Mouse (Mus musculus): Measurements from ENCODE around the gene Rtf1. TPM values are rescaled to one million over a fixed set of nuclear protein-coding genes. Genes with fewer than 3 reads are reported as not detected.
"Not testable (repeated sequence)": the region's sequence is repeated elsewhere in the genome, so short reads cannot be mapped to it uniquely, and the experiment has no call there.

Rtf1 gene
- 30.3 and 36.8 TPM in 2 replicates for polyA plus RNA-seq (2015; fragmentation: Nextera tagmentation; extraction: Ambion mirVana)

DNA sequence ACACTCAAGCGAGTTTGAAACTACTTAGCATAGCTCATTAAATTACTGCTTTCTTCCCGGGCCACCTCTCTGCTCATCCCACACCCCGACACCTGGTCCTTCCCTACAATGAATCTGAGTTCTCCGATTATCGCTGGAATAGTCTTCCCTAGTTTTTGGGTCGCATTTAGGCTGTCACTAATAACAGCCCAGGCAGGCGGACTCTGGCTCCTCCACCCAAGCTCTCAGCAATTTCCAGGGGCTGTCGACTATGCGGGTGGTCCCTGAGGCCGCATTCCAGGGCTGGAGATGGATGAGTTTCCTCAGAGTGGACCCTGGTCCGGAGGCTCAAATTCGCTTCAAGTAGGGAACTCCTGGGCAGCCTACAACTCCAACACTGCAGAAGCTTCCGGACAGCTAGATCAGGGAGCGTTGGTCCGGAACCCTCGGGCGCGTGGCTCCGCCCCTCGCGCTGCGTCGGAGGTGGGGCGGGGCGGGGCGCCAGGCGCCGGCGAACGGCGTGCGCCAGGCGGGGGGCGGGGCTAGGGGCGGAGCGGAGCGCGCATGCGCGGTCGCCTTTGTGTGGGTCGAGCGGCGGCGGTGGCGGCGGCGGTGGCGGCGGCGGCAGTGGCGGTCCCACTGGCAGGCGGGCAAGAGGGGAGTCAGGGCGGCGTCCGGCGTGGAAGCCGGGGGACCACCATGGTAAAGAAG is at the start of gene Rtf1:
Gene Rtf1 (plus strand): TSS at position 544 of the 690 bp plus-strand sequence.
- peak within 1 kb of the TSS; percentile 78 for H3K4me2 ChIP-seq (ENCODE audit: low read depth, low read length)
- peak; percentile 98 for ATAC-seq (ENCODE audit: insufficient read depth, low FRiP score)
- WGBS, result under 1% methylated on average over 47 of the region's 58 CpGs

GRCm38 (mm10) chr2:119636781-119637180 is 38.1 kb upstream of the Rtf1 start:
- no peaks in the 10 kb centered on the region for H3K9me3 ChIP-seq (replicated peaks; ENCODE audit: control insufficient read depth, low read length)
- H3K4me3 ChIP-seq (replicated peaks; ENCODE audit: low read length), result no peak overlapping the region
- no peak overlapping the region for H3K9ac ChIP-seq (ENCODE audit: low read length)
- H3K27me3 ChIP-seq (ENCODE audit: control insufficient read depth, insufficient read depth, low read length), result no peaks in the 10 kb centered on the region
- 91% methylated on average over 1 of the region's 1 CpGs for WGBS
- peaks cover 32% of the 10 kb centered on the region for H3K36me3 ChIP-seq (ENCODE audit: control insufficient read depth, insufficient read depth, low read length)
- H3K27ac ChIP-seq (ENCODE audit: low read length), result no peak overlapping the region
- H3K4me1 ChIP-seq (ENCODE audit: control insufficient read depth, insufficient read depth, low read length), result no peaks in the 10 kb centered on the region
- no peak overlapping the region for H3K4me2 ChIP-seq (ENCODE audit: low read depth, low read length)
- ATAC-seq (ENCODE audit: insufficient read depth, low FRiP score), result no peak

More for the DNA sequence above, at the start of gene Rtf1:
- Histone ChIP-seq H3K9me3 (replicated peaks; ENCODE audit: control insufficient read depth, low read length) (no peaks in the 10 kb centered on the region), H3K4me1 (ENCODE audit: control insufficient read depth, insufficient read depth, low read length) (peaks cover 8% of the 10 kb centered on the region), H3K27me3 (ENCODE audit: control insufficient read depth, insufficient read depth, low read length) (no peaks in the 10 kb centered on the region), H3K27ac (ENCODE audit: low read length) (peak within 1 kb of the TSS; percentile 92), H3K9ac (ENCODE audit: low read length) (peak within 1 kb of the TSS; percentile 98), H3K36me3 (ENCODE audit: control insufficient read depth, insufficient read depth, low read length) (no peaks in the 10 kb centered on the region), H3K4me3 (replicated peaks; ENCODE audit: low read length) (peak within 1 kb of the TSS; percentile 100)

DNA sequence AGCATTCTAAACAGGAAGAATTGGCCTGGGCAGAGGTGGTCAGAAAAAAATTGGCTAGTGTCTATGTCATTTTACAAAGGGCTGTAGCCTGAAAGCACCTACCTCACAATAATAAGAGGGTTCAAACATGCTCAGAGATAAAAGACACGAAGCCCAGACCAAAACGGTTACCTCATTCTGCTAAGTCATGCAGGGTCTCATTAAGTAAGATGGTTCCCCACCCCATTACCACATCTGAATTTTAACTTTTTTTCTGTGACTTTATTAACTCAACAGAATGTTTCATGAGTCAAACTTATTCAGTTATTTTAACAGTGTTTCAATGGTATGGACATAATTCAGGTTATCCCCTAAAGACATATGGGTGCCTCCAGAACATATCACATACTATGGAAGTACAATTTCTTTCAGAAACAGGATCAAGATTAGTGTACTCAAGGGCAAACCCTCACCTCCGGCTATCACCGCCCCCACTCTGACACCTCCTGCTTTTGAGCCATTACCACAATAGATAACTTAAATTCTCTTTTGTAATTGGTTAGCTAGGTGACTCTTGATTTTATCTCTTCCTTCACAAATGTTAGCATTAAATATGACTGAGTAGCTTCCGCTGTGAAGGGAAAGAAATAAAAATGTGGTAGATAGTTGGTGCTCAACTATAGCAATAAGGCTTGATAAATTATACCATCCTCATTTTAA is 33.5 kb upstream of the Rtf1 start:
- no peaks in the 10 kb centered on the region for H3K4me1 ChIP-seq (ENCODE audit: control insufficient read depth, insufficient read depth, low read length)
- H3K36me3 ChIP-seq (ENCODE audit: control insufficient read depth, insufficient read depth, low read length), result peaks cover 27% of the 10 kb centered on the region
- 94% methylated on average over 5 of the region's 5 CpGs for WGBS
- no peaks in the 10 kb centered on the region for H3K9me3 ChIP-seq (replicated peaks; ENCODE audit: control insufficient read depth, low read length)
- H3K27ac ChIP-seq (ENCODE audit: low read length), result no peak overlapping the region
- no peak for ATAC-seq (ENCODE audit: insufficient read depth, low FRiP score)
- no peak overlapping the region for H3K4me3 ChIP-seq (replicated peaks; ENCODE audit: low read length)
- H3K4me2 ChIP-seq (ENCODE audit: low read depth, low read length), result no peak overlapping the region
- H3K9ac ChIP-seq (ENCODE audit: low read length), result no peak overlapping the region
- H3K27me3 ChIP-seq (ENCODE audit: control insufficient read depth, insufficient read depth, low read length), result no peaks in the 10 kb centered on the region

- H3K9ac ChIP-seq (ENCODE audit: low read length), result no peak overlapping the region
- no peak overlapping the region for H3K27ac ChIP-seq (ENCODE audit: low read length)
- no peak overlapping the region for H3K4me3 ChIP-seq (replicated peaks; ENCODE audit: low read length)
- no peaks in the 10 kb centered on the region for H3K27me3 ChIP-seq (ENCODE audit: control insufficient read depth, insufficient read depth, low read length)
- H3K4me2 ChIP-seq (ENCODE audit: low read depth, low read length), result no peak overlapping the region
- H3K4me1 ChIP-seq (ENCODE audit: control insufficient read depth, insufficient read depth, low read length), result no peaks in the 10 kb centered on the region
- ATAC-seq (ENCODE audit: insufficient read depth, low FRiP score), result no peak
- 86% methylated on average over 5 of the region's 5 CpGs for WGBS
- H3K9me3 ChIP-seq (replicated peaks; ENCODE audit: control insufficient read depth, low read length), result no peaks in the 10 kb centered on the region
- peaks cover 28% of the 10 kb centered on the region for H3K36me3 ChIP-seq (ENCODE audit: control insufficient read depth, insufficient read depth, low read length)
Observed at GRCm38 (mm10) chr2:119644254-119644653, 30.6 kb upstream of the Rtf1 start.

DNA sequence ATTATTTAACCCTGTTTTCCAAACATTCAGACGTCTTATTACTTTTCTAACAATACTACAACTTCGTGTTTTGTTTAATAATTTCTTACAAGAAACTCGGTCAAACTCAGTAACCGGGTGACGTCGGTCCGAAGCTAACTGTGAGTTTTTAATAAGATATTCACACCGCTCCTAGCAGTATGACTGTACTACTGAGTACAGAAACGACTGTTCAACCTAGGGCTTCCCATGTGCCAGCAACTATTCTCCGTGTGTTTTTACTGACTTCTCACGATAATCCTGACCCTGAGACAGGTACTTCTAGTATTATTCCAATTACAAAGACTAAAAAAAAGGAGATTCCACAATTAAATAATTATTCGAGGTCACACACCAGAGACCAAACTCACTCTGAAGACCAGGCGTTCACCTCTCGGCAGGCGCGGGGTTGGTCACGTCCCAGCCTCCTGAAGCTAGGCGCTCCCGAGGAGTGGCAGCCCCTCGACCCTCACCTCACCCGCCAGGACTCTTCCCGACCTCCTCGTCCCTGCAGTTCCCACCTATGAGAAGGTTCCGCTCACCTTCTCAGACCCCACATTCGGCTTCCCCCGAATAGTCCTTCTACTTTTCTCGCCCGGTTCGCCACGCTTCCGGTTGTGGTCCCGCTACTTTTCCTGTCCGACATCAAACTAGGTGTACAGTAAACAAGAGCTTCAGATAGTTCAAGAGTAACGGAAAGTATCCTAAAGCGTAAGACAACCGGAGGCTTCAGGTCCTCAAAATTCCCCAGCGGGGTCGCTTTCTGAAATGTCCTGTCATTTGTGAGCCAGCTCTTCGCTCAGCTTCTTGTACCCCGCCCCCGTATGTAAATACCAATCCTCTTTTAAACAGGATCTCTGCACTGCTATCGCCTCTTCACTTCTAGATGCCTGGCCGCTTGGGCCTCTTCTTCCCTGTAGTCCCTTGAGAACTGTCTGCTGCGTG is 12.4 kb upstream of the Rtf1 start, which contains the start of gene Ndufaf1:
Gene Ndufaf1 (minus strand): TSS at position 608 of the 963 bp plus-strand sequence.
- peak; percentile 72; the same call in 1 of the 2 replicates for ATAC-seq (ENCODE audit: insufficient read depth, low FRiP score)
- peak within 1 kb of the TSS; percentile 97 for H3K9ac ChIP-seq (ENCODE audit: low read length)
- WGBS, result 1% methylated on average over 44 of the region's 44 CpGs
- 0 out of 2 replicates have a peak, but pooled peaks cover 2% of the 10 kb centered on the region for H3K4me1 ChIP-seq (ENCODE audit: control insufficient read depth, insufficient read depth, low read length)
- peak within 1 kb of the TSS; percentile 87 for H3K4me2 ChIP-seq (ENCODE audit: low read depth, low read length)
- H3K27ac ChIP-seq (ENCODE audit: low read length), result no peak within 1 kb of the TSS; the same call in 1 of the 2 replicates
- H3K9me3 ChIP-seq (replicated peaks; ENCODE audit: control insufficient read depth, low read length), result no peaks in the 10 kb centered on the region
- no peaks in the 10 kb centered on the region for H3K27me3 ChIP-seq (ENCODE audit: control insufficient read depth, insufficient read depth, low read length)
- H3K36me3 ChIP-seq (ENCODE audit: control insufficient read depth, insufficient read depth, low read length), result 0 out of 2 replicates have a peak, but pooled peaks cover under 1% of the 10 kb centered on the region
- peak within 1 kb of the TSS; percentile 89 for H3K4me3 ChIP-seq (replicated peaks; ENCODE audit: low read length)

DNA sequence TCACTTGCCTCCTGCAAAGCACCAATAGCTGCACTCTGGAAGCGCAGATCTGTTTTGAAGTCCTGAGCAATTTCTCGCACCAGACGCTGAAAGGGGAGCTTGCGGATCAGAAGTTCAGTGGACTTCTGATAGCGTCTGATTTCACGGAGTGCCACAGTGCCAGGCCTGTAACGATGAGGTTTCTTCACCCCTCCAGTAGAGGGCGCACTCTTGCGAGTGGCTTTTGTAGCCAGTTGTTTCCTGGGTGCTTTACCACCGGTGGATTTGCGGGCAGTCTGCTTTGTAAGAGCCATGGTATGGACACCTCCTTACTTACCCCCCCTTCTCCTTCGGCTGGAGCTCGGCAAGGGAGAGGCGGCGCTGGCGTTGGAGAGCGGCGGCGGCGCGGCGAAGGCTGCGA is 9.1 kb upstream of the Rtf1 start:
- not testable (repeated sequence) for H3K27me3 ChIP-seq (ENCODE audit: control insufficient read depth, insufficient read depth, low read length); H3K4me3 ChIP-seq (replicated peaks; ENCODE audit: low read length); H3K27ac ChIP-seq (ENCODE audit: low read length); H3K9ac ChIP-seq (ENCODE audit: low read length); H3K9me3 ChIP-seq (replicated peaks; ENCODE audit: control insufficient read depth, low read length); ATAC-seq (ENCODE audit: insufficient read depth, low FRiP score); H3K4me1 ChIP-seq (ENCODE audit: control insufficient read depth, insufficient read depth, low read length); H3K4me2 ChIP-seq (ENCODE audit: low read depth, low read length); H3K36me3 ChIP-seq (ENCODE audit: control insufficient read depth, insufficient read depth, low read length)
- 76% methylated on average over 22 of the region's 23 CpGs for WGBS

GRCm38 (mm10) chr2:119669010-119669409 is 5.9 kb upstream of the Rtf1 start:
- Histone ChIP-seq H3K4me2 (ENCODE audit: low read depth, low read length) (no peak overlapping the region), H3K27ac (ENCODE audit: low read length) (no peak overlapping the region), H3K36me3 (ENCODE audit: control insufficient read depth, insufficient read depth, low read length) (no peaks in the 10 kb centered on the region), H3K4me3 (replicated peaks; ENCODE audit: low read length) (no peak overlapping the region), H3K27me3 (ENCODE audit: control insufficient read depth, insufficient read depth, low read length) (no peaks in the 10 kb centered on the region), H3K4me1 (ENCODE audit: control insufficient read depth, insufficient read depth, low read length) (no peaks in the 10 kb centered on the region; the same call in 1 of the 2 replicates), H3K9ac (ENCODE audit: low read length) (no peak overlapping the region), H3K9me3 (replicated peaks; ENCODE audit: control insufficient read depth, low read length) (no peaks in the 10 kb centered on the region)
- ATAC-seq (ENCODE audit: insufficient read depth, low FRiP score), result no peak
- WGBS, result 15% methylated on average over 7 of the region's 7 CpGs

DNA sequence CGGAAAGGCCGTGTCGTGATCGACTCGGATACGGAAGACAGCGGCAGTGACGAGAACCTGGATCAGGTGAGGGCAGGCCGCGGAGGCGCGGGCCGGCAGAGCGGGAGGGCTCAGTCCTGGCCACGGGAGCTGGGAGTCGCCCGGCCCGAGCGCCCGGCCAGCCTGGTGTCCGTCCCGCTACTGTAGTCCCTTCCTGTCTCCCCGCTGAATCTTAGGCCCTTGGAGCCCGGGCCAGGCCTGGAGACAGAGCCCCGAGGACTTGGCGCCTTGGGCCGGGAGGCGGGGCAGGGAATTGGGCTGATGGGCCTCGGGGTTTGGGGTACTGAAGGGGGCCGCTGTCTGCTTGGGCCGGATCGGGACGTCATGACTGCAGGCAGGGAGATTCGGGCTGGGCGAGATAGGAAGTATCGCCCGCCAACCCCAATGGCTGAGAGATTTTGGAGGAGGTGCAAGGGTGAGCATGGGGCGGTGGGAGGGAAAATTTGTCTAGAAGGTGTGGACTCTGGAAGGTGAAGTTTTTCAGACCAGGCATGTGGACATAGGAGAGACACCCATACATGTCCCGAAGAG is 432 bp downstream of the Rtf1 start:
- Histone ChIP-seq H3K4me3 (replicated peaks; ENCODE audit: low read length) (peak overlapping the region; percentile 100), H3K27ac (ENCODE audit: low read length) (peak overlapping the region; percentile 70), H3K27me3 (ENCODE audit: control insufficient read depth, insufficient read depth, low read length) (no peaks in the 10 kb centered on the region), H3K4me2 (ENCODE audit: low read depth, low read length) (peak overlapping the region; percentile 78), H3K9ac (ENCODE audit: low read length) (peak overlapping the region; percentile 98), H3K9me3 (replicated peaks; ENCODE audit: control insufficient read depth, low read length) (no peaks in the 10 kb centered on the region), H3K36me3 (ENCODE audit: control insufficient read depth, insufficient read depth, low read length) (no peaks in the 10 kb centered on the region), H3K4me1 (ENCODE audit: control insufficient read depth, insufficient read depth, low read length) (peaks cover 8% of the 10 kb centered on the region)
- WGBS, result under 1% methylated on average over 34 of the region's 39 CpGs
- ATAC-seq (ENCODE audit: insufficient read depth, low FRiP score), result peak; percentile 88
